Mouse (Mus musculus): Measurements from ENCODE around the gene Zfp108. TPM values are rescaled to one million over a fixed set of nuclear protein-coding genes. Genes with fewer than 3 reads are reported as not detected.

Zfp108 gene
- total and polyA plus RNA-seq, 3 experiments: 0.70 to 1.8 (median 1.4) TPM

GRCm38 (mm10) chr7:24280031-24280857 is 25.6 kb downstream of the Zfp108 start:
- Histone ChIP-seq H3K36me3 (ENCODE audit: control insufficient read depth, insufficient read depth, low read length) (no peaks in the 10 kb centered on the region), H3K79me2 (replicated peaks; ENCODE audit: control insufficient read depth, insufficient read depth, low read length) (no peaks in the 10 kb centered on the region), H3K9ac (ENCODE audit: low read depth, low read length) (no peak overlapping the region), H3K4me3 (no peak overlapping the region), H3K27me3 (ENCODE audit: control insufficient read depth, insufficient read depth, low read length) (no peaks in the 10 kb centered on the region), H3K4me1 (ENCODE audit: control insufficient read depth, insufficient read depth, low read length) (no peaks in the 10 kb centered on the region), H3K27ac (no peak overlapping the region)
- 49% methylated on average over 10 of the region's 10 CpGs for WGBS
- TF ChIP-seq POLR2A (IDR thresholded peaks at IDR 0.05; ENCODE audit: insufficient read depth, low read depth, low read length) (no peak), CTCF (IDR thresholded peaks at IDR 0.05) (no peak), EP300 (IDR thresholded peaks at IDR 0.05; ENCODE audit: insufficient read depth, low read depth, low read length) (no peak)
- intact Hi-C loops (cut with DNase I): no loop called here
- no peak for DNase-seq

GRCm38 (mm10) chr7:24280858-24281145 is 26.2 kb downstream of the Zfp108 start:
- TF ChIP-seq CTCF (IDR thresholded peaks at IDR 0.05) (no peak), EP300 (IDR thresholded peaks at IDR 0.05; ENCODE audit: insufficient read depth, low read depth, low read length) (no peak), POLR2A (IDR thresholded peaks at IDR 0.05; ENCODE audit: insufficient read depth, low read depth, low read length) (no peak)
- no peaks in the 10 kb centered on the region for H3K36me3 ChIP-seq (ENCODE audit: control insufficient read depth, insufficient read depth, low read length)
- no peaks in the 10 kb centered on the region for H3K27me3 ChIP-seq (ENCODE audit: control insufficient read depth, insufficient read depth, low read length)
- no peak overlapping the region for H3K27ac ChIP-seq
- WGBS: 55% methylated on average over 4 of the region's 4 CpGs
- no peak for DNase-seq
- H3K79me2 ChIP-seq (replicated peaks; ENCODE audit: control insufficient read depth, insufficient read depth, low read length): no peaks in the 10 kb centered on the region
- no peak overlapping the region for H3K4me3 ChIP-seq
- H3K9ac ChIP-seq (ENCODE audit: low read depth, low read length): no peak overlapping the region
- no peaks in the 10 kb centered on the region for H3K4me1 ChIP-seq (ENCODE audit: control insufficient read depth, insufficient read depth, low read length)
- intact Hi-C loops (cut with DNase I): no loop called here

- Histone ChIP-seq H3K36me3 (ENCODE audit: control insufficient read depth, insufficient read depth, low read length) (no peaks in the 10 kb centered on the region), H3K4me3 (no peak overlapping the region), H3K27me3 (ENCODE audit: control insufficient read depth, insufficient read depth, low read length) (no peaks in the 10 kb centered on the region), H3K4me1 (ENCODE audit: control insufficient read depth, insufficient read depth, low read length) (no peaks in the 10 kb centered on the region), H3K9ac (ENCODE audit: low read depth, low read length) (no peak overlapping the region), H3K79me2 (replicated peaks; ENCODE audit: control insufficient read depth, insufficient read depth, low read length) (no peaks in the 10 kb centered on the region), H3K27ac (no peak overlapping the region)
- TF ChIP-seq EP300 (IDR thresholded peaks at IDR 0.05; ENCODE audit: insufficient read depth, low read depth, low read length) (no peak), CTCF (IDR thresholded peaks at IDR 0.05) (peak; percentile 36), POLR2A (IDR thresholded peaks at IDR 0.05; ENCODE audit: insufficient read depth, low read depth, low read length) (no peak)
- intact Hi-C loops (cut with DNase I): no loop called here
- 43% methylated on average over 4 of the region's 4 CpGs for WGBS
- DNase-seq: no peak
These were observed 31.5 kb downstream of the Zfp108 start for GRCm38 (mm10) chr7:24286090-24286489.

GRCm38 (mm10) chr7:24286916-24287315 is 32.3 kb downstream of the Zfp108 start:
- H3K27me3 ChIP-seq (ENCODE audit: control insufficient read depth, insufficient read depth, low read length): no peaks in the 10 kb centered on the region
- WGBS: 72% methylated on average over 4 of the region's 4 CpGs
- no peak for TF ChIP-seq EP300 (IDR thresholded peaks at IDR 0.05; ENCODE audit: insufficient read depth, low read depth, low read length)
- TF ChIP-seq POLR2A (IDR thresholded peaks at IDR 0.05; ENCODE audit: insufficient read depth, low read depth, low read length): no peak
- TF ChIP-seq CTCF (IDR thresholded peaks at IDR 0.05): no peak
- no peak for DNase-seq
- H3K36me3 ChIP-seq (ENCODE audit: control insufficient read depth, insufficient read depth, low read length): no peaks in the 10 kb centered on the region
- H3K27ac ChIP-seq: no peak overlapping the region
- no peaks in the 10 kb centered on the region for H3K79me2 ChIP-seq (replicated peaks; ENCODE audit: control insufficient read depth, insufficient read depth, low read length)
- H3K4me3 ChIP-seq: no peak overlapping the region
- intact Hi-C loops (cut with DNase I): no loop called here
- H3K9ac ChIP-seq (ENCODE audit: low read depth, low read length): no peak overlapping the region
- no peaks in the 10 kb centered on the region for H3K4me1 ChIP-seq (ENCODE audit: control insufficient read depth, insufficient read depth, low read length)

- intact Hi-C loops (cut with DNase I): no loop called here
These were observed 33.1 kb downstream of the Zfp108 start for GRCm38 (mm10) chr7:24287670-24288069.

GRCm38 (mm10) chr7:24288512-24288911 is 33.9 kb downstream of the Zfp108 start:
- Histone ChIP-seq H3K36me3 (ENCODE audit: control insufficient read depth, insufficient read depth, low read length) (no peaks in the 10 kb centered on the region), H3K79me2 (replicated peaks; ENCODE audit: control insufficient read depth, insufficient read depth, low read length) (no peaks in the 10 kb centered on the region), H3K27ac (no peak overlapping the region), H3K4me3 (no peak overlapping the region), H3K4me1 (ENCODE audit: control insufficient read depth, insufficient read depth, low read length) (no peaks in the 10 kb centered on the region), H3K27me3 (ENCODE audit: control insufficient read depth, insufficient read depth, low read length) (no peaks in the 10 kb centered on the region), H3K9ac (ENCODE audit: low read depth, low read length) (no peak overlapping the region)
- no peak for DNase-seq
- 86% methylated on average over 6 of the region's 6 CpGs for WGBS
- TF ChIP-seq POLR2A (IDR thresholded peaks at IDR 0.05; ENCODE audit: insufficient read depth, low read depth, low read length): no peak
- TF ChIP-seq EP300 (IDR thresholded peaks at IDR 0.05; ENCODE audit: insufficient read depth, low read depth, low read length): no peak
- TF ChIP-seq CTCF (IDR thresholded peaks at IDR 0.05): no peak
- intact Hi-C loops (cut with DNase I): no loop called here

More at GRCm38 (mm10) chr7:24287670-24288069, 33.1 kb downstream of the Zfp108 start:
- H3K27ac ChIP-seq: no peak overlapping the region
- TF ChIP-seq EP300 (IDR thresholded peaks at IDR 0.05; ENCODE audit: insufficient read depth, low read depth, low read length) (no peak), CTCF (IDR thresholded peaks at IDR 0.05) (peak; percentile 19; the same call in 1 of the 2 replicates)
- no peak overlapping the region for H3K9ac ChIP-seq (ENCODE audit: low read depth, low read length)
- no peaks in the 10 kb centered on the region for H3K27me3 ChIP-seq (ENCODE audit: control insufficient read depth, insufficient read depth, low read length)
- H3K4me3 ChIP-seq: no peak overlapping the region
- H3K4me1 ChIP-seq (ENCODE audit: control insufficient read depth, insufficient read depth, low read length): no peaks in the 10 kb centered on the region
- no peaks in the 10 kb centered on the region for H3K79me2 ChIP-seq (replicated peaks; ENCODE audit: control insufficient read depth, insufficient read depth, low read length)
- 75% methylated on average over 5 of the region's 5 CpGs for WGBS
- DNase-seq: no peak
- no peaks in the 10 kb centered on the region for H3K36me3 ChIP-seq (ENCODE audit: control insufficient read depth, insufficient read depth, low read length)
